Mouse (Mus musculus) gastrocnemius, postnatal 36 days (tissue): ENCODE results near the gene Sf3a1. TPM values are rescaled to one million over a fixed set of nuclear protein-coding genes. Genes with fewer than 3 reads are reported as not detected.
"Not testable (repeated sequence)": the region's sequence is repeated elsewhere in the genome, so short reads cannot be mapped to it uniquely, and the experiment has no call there.

Experiments
- DNase-seq, 2 experiments: peaks; one replicate each; pipeline ENCODE4 v3.0.0; 2022
- intact Hi-C: fragments of 180-260 bp; cut with DNase I; formaldehyde crosslinking; loops from one replicate; pipeline ENCODE4 v1.15.1; 2025
- long read RNA-seq, 2 experiments: library from polyadenylated mRNA; stranded (forward); transcript quantifications; one replicate each; pipeline ENCODE4 v2.0.0; 2021
- total RNA-seq, 2 experiments: library from RNA; stranded (reverse); gene quantifications; 2 replicates each; pipeline ENCODE4 v1.2.3; 2021

Sf3a1 gene
- total RNA-seq = 10 to 100 TPM; 16.2 to 17.0 TPM
- long read RNA-seq, experiment 1, full-length matches to known transcripts = 7 of 10 reads
- long read RNA-seq, experiment 1, partial matches to known transcripts = 3 of 10 reads
- long read RNA-seq, experiment 1, other reads (novel, unspliced or antisense) = 0 of 10 reads
- long read RNA-seq, experiment 2, full-length matches to known transcripts = 4 of 8 reads
- long read RNA-seq, experiment 2, partial matches to known transcripts = 3 of 8 reads
- long read RNA-seq, experiment 2, other reads (novel, unspliced or antisense) = 1 of 8 reads

GRCm38 (mm10) chr11:4159808-4160708, at the start of gene Sf3a1, which contains the start of gene Ccdc157:
Gene Sf3a1, plus strand, starts transcription at chr11:4160350.
Gene Ccdc157, minus strand, starts transcription at chr11:4160293.
- DNase-seq = peak; percentile 89 to 92
- intact Hi-C loops = loop anchor here (2.0 kb wide), 2 partner anchors 25 to 27 kb away; partner anchors contain the start of genes Rnf215 and Tbc1d10a

- intact Hi-C loops = no loop called here
- no peak for DNase-seq
These were observed 48.1 kb upstream of the Sf3a1 start for GRCm38 (mm10) chr11:4112033-4112432.

- DNase-seq = no peak
- intact Hi-C loops = no loop called here
These were observed 47.3 kb upstream of the Sf3a1 start for GRCm38 (mm10) chr11:4112861-4113260.

- intact Hi-C loops = no loop called here
- no peak for DNase-seq
These were observed 46.7 kb upstream of the Sf3a1 start for GRCm38 (mm10) chr11:4113496-4113895.

- no peak for DNase-seq
- intact Hi-C loops = no loop called here
These were observed 46.2 kb upstream of the Sf3a1 start for GRCm38 (mm10) chr11:4113970-4114369.

GRCm38 (mm10) chr11:4114541-4114940, 45.6 kb upstream of the Sf3a1 start:
- intact Hi-C loops, DNase-seq: not testable (repeated sequence)

GRCm38 (mm10) chr11:4115407-4115806, 44.7 kb upstream of the Sf3a1 start:
- no peak for DNase-seq
- intact Hi-C loops = no loop called here

GRCm38 (mm10) chr11:4116458-4117141, 43.5 kb upstream of the Sf3a1 start:
- intact Hi-C loops = no loop called here
- no peak for DNase-seq

- DNase-seq = no peak
- intact Hi-C loops = no loop called here
These were observed 42.6 kb upstream of the Sf3a1 start for GRCm38 (mm10) chr11:4117372-4118071.

GRCm38 (mm10) chr11:4118081-4118921, 41.8 kb upstream of the Sf3a1 start:
- intact Hi-C loops = no loop called here
- peak; percentile 30 to 49 for DNase-seq

GRCm38 (mm10) chr11:4119635-4120034, 40.5 kb upstream of the Sf3a1 start:
- intact Hi-C loops = no loop called here
- DNase-seq = no peak

- intact Hi-C loops = loop anchor here (2.0 kb wide), 1 partner anchor 27 kb away; the partner anchor contains the start of gene Mtfp1
- no peak for DNase-seq
These were observed 38.5 kb upstream of the Sf3a1 start for GRCm38 (mm10) chr11:4121691-4122090.

- DNase-seq = no peak
- intact Hi-C loops = loop anchor here (2.0 kb wide), 1 partner anchor 27 kb away; the partner anchor contains the start of gene Mtfp1
These were observed 37.9 kb upstream of the Sf3a1 start for GRCm38 (mm10) chr11:4122226-4122625.

- intact Hi-C loops = loop anchor here (2.0 kb wide), 1 partner anchor 28 kb away; the partner anchor contains the start of gene Mtfp1
These were observed 37.2 kb upstream of the Sf3a1 start, which contains the start of gene Sec14l2 for GRCm38 (mm10) chr11:4122742-4123579. Gene Sec14l2, minus strand, starts transcription at chr11:4123415.

GRCm38 (mm10) chr11:4123922-4124321, 36.2 kb upstream of the Sf3a1 start:
- intact Hi-C loops = loop anchor here (2.0 kb wide), 1 partner anchor 29 kb away; the partner anchor contains the start of gene Mtfp1
- no peak for DNase-seq

More at GRCm38 (mm10) chr11:4122742-4123579, 37.2 kb upstream of the Sf3a1 start, which contains the start of gene Sec14l2:
- no peak for DNase-seq

- intact Hi-C loops = no loop called here
These were observed 33.1 kb upstream of the Sf3a1 start for GRCm38 (mm10) chr11:4127059-4127458.

GRCm38 (mm10) chr11:4128461-4128860, 31.7 kb upstream of the Sf3a1 start:
- DNase-seq, intact Hi-C loops: not testable (repeated sequence)

More at GRCm38 (mm10) chr11:4127059-4127458, 33.1 kb upstream of the Sf3a1 start:
- no peak for DNase-seq

GRCm38 (mm10) chr11:4133450-4133849, 26.7 kb upstream of the Sf3a1 start:
- intact Hi-C loops = no loop called here
- DNase-seq = no peak
